19 mouse cellular contexts compared by ENCODE assay signal in genomic region chr7:137576251-137576650, GRCm38 (mm10).
DNase-seq lines count a peak whose midpoint lies in the region; ATAC-seq and TF ChIP-seq lines count a peak whose summit lies in the region.
"Had no signal": no experiment of that assay in that cellular context is flagged by ENCODE, and none has a peak within 500 bp of the region (broad histone marks: within the 10 kb centered on the region; RNA-seq: fewer than 3 reads in every experiment).

No protein-coding gene starts in this region.

- no peak for TF ChIP-seq EP300 in liver, postnatal 0 days (IDR thresholded peaks at IDR 0.05; ENCODE audit: low read depth)

- no peak overlapping the region for H3K4me3 ChIP-seq in liver, postnatal 0 days (ENCODE audit: low read depth, low read length)
- H3K4me3 ChIP-seq in liver, embryonic 12.5 days = no peak overlapping the region
- H3K4me3 ChIP-seq in spleen, adult 2 months (ENCODE audit: extremely low read depth, insufficient read depth, insufficient read length) = no peak overlapping the region; the same call in 1 of the 2 replicates
- no peak overlapping the region for H3K4me3 ChIP-seq in hindbrain, embryonic 12.5 days
- H3K4me3 ChIP-seq: embryonic facial prominence, embryonic 12.5 days; left cerebral cortex, adult 2 months; limb, embryonic 12.5 days had no signal

- no peak for TF ChIP-seq POLR2A in spleen, adult 2 months (IDR thresholded peaks at IDR 0.05; ENCODE audit: low read depth, low read length)

- peak overlapping the region; percentile 17; the same call in 1 of the 2 replicates for H3K27ac ChIP-seq in liver, postnatal 0 days (ENCODE audit: low read depth)
- H3K27ac ChIP-seq in liver, embryonic 12.5 days = no peak overlapping the region
- peak overlapping the region; percentile 91 for H3K27ac ChIP-seq in spleen, adult 2 months (ENCODE audit: insufficient read depth, low read length)
- no peak overlapping the region for H3K27ac ChIP-seq in hindbrain, embryonic 12.5 days
- H3K27ac ChIP-seq: embryonic facial prominence, embryonic 12.5 days; left cerebral cortex, adult 2 months; limb, embryonic 12.5 days; macrophage had no signal

- H3K4me1 ChIP-seq in liver, postnatal 0 days (ENCODE audit: insufficient read depth) = no peaks in the 10 kb centered on the region
- no peaks in the 10 kb centered on the region for H3K4me1 ChIP-seq in liver, embryonic 12.5 days
- H3K4me1 ChIP-seq in spleen, adult 2 months (ENCODE audit: control insufficient read depth, insufficient read depth, insufficient read length) = peaks cover 27% of the 10 kb centered on the region
- no peaks in the 10 kb centered on the region for H3K4me1 ChIP-seq in hindbrain, embryonic 12.5 days
- H3K4me1 ChIP-seq: embryonic facial prominence, embryonic 12.5 days; limb, embryonic 12.5 days had no signal

- TF ChIP-seq CTCF in liver, postnatal 0 days (IDR thresholded peaks at IDR 0.05; ENCODE audit: low read depth) = no peak
- no peak for TF ChIP-seq CTCF in spleen, adult 2 months (IDR thresholded peaks at IDR 0.05; ENCODE audit: extremely low read depth, insufficient read depth, insufficient read length, insufficient replicate concordance)

- no peak overlapping the region for H3K9ac ChIP-seq in liver, postnatal 0 days (replicated peaks)
- no peak overlapping the region for H3K9ac ChIP-seq in liver, embryonic 12.5 days
- no peak overlapping the region for H3K9ac ChIP-seq in hindbrain, embryonic 12.5 days
- H3K9ac ChIP-seq: embryonic facial prominence, embryonic 12.5 days; limb, embryonic 12.5 days had no signal

- no peaks in the 10 kb centered on the region for H3K27me3 ChIP-seq in liver, postnatal 0 days (ENCODE audit: insufficient read depth, low read length)
- no peaks in the 10 kb centered on the region for H3K27me3 ChIP-seq in liver, embryonic 12.5 days (replicated peaks)
- H3K27me3 ChIP-seq in spleen, adult 2 months (ENCODE audit: control insufficient read depth, insufficient read depth, low read length) = no peaks in the 10 kb centered on the region
- H3K27me3 ChIP-seq in hindbrain, embryonic 12.5 days = no peaks in the 10 kb centered on the region
- H3K27me3 ChIP-seq: embryonic facial prominence, embryonic 12.5 days; limb, embryonic 12.5 days had no signal

- no peaks in the 10 kb centered on the region for H3K36me3 ChIP-seq in liver, postnatal 0 days (replicated peaks; ENCODE audit: insufficient read depth, low read length)
- no peaks in the 10 kb centered on the region for H3K36me3 ChIP-seq in liver, embryonic 12.5 days
- no peaks in the 10 kb centered on the region for H3K36me3 ChIP-seq in spleen, adult 2 months (ENCODE audit: control insufficient read depth, insufficient read depth, low read length)
- no peaks in the 10 kb centered on the region for H3K36me3 ChIP-seq in hindbrain, embryonic 12.5 days
- H3K36me3 ChIP-seq: embryonic facial prominence, embryonic 12.5 days; limb, embryonic 12.5 days had no signal

- DNase-seq in liver, postnatal 0 days = no peak
- peak; percentile 39 for DNase-seq in CD4-positive, CD25-positive, alpha-beta regulatory T cell, adult 2 months (ENCODE audit: low read depth, low spot score)
- DNase-seq in spleen, adult 2 months (ENCODE audit: low read depth in 1 of 2, low spot score in 2 of 2) = peak; percentile 72 to 73
- DNase-seq in Muller cell, postnatal 12 days (ENCODE audit: inconsistent ontology term) = no peak
- DNase-seq in urinary bladder, postnatal 4 days (ENCODE audit: low spot score in 2 of 2) = no peak
- DNase-seq: adrenal gland, postnatal 25 days; cerebellum, adult 8-10 months; heart, postnatal 36 days; kidney, postnatal 10 days; midbrain, embryonic 14.5 days had no signal

- no peak overlapping the region for H3K4me2 ChIP-seq in liver, postnatal 0 days (ENCODE audit: low read depth, low read length)
- H3K4me2 ChIP-seq in liver, embryonic 12.5 days = no peak overlapping the region
- no peak overlapping the region for H3K4me2 ChIP-seq in hindbrain, embryonic 12.5 days (replicated peaks)
- H3K4me2 ChIP-seq: embryonic facial prominence, embryonic 12.5 days; heart, embryonic 11.5 days; limb, embryonic 12.5 days had no signal

- WGBS in liver, postnatal 0 days (ENCODE audit: insufficient replicate concordance) = 58% methylated on average over 6 of the region's 6 CpGs
- 46% methylated on average over 6 of the region's 6 CpGs for WGBS in liver, embryonic 12.5 days (ENCODE audit: insufficient replicate concordance)
- WGBS in spleen, adult 2 months = 6% methylated on average over 6 of the region's 6 CpGs
- WGBS in hindbrain, embryonic 12.5 days = 53% methylated on average over 6 of the region's 6 CpGs

- ATAC-seq in liver, postnatal 0 days = peak; percentile 56
- no peak for ATAC-seq in liver, embryonic 12.5 days
- ATAC-seq in hematopoietic stem cell, adult 5-6 weeks (replicated peaks in 1 of 2; ENCODE audit: insufficient read depth in 1 of 2, low FRiP score in 2 of 2, low TSS enrichment in 1 of 2, low read depth in 1 of 2, poor library complexity in 2 of 2, severe bottlenecking in 2 of 2) = peak; percentile 26 to 48; a peak in 2 of 4 replicates
- ATAC-seq in hindbrain, embryonic 12.5 days (ENCODE audit: low FRiP score) = no peak
- ATAC-seq: forebrain, embryonic 16.5 days had no signal

- H3K9me3 ChIP-seq in liver, postnatal 0 days (ENCODE audit: low read length) = no peaks in the 10 kb centered on the region
- 0 out of 2 replicates have a peak, but pooled peaks cover 2% of the 10 kb centered on the region for H3K9me3 ChIP-seq in liver, embryonic 12.5 days (replicated peaks)
- no peaks in the 10 kb centered on the region for H3K9me3 ChIP-seq in hindbrain, embryonic 12.5 days (replicated peaks)
- H3K9me3 ChIP-seq: embryonic facial prominence, embryonic 12.5 days; limb, embryonic 12.5 days had no signal

Comparison
In these comparisons a context has a peak if more than half of its experiments do, and no peak if none do; other contexts are left out.
1. ATAC-seq: peak in liver, postnatal 0 days (single experiment) and hematopoietic stem cell, adult 5-6 weeks (2 of 2); none in liver, embryonic 12.5 days (single experiment) and hindbrain, embryonic 12.5 days (single experiment).
2. H3K27ac ChIP-seq: peak in liver, postnatal 0 days (single experiment) and spleen, adult 2 months (single experiment); none in liver, embryonic 12.5 days (single experiment) and hindbrain, embryonic 12.5 days (single experiment).
3. DNase-seq: peak in CD4-positive, CD25-positive, alpha-beta regulatory T cell, adult 2 months (single experiment) and spleen, adult 2 months (2 of 2); none in liver, postnatal 0 days (single experiment), Muller cell, postnatal 12 days (single experiment) and urinary bladder, postnatal 4 days (0 of 2).